Mouse (Mus musculus) adrenal gland (tissue): ENCODE measurements around the gene Dpp7.

Experiments
- intact Hi-C: fragments of 180-260 bp; cut with DNase I; formaldehyde crosslinking; loops from one replicate; pipeline ENCODE4 v1.15.1; 2025
- long read RNA-seq, 2 experiments: library from polyadenylated mRNA; unstranded; transcript quantifications; one replicate each; pipeline ENCODE4 v2.0.0; 2020; ENCODE audit warnings: borderline replicate concordance in 1 of 2; ENCODE audit not compliant: insufficient replicate concordance in 1 of 2

The Dpp7 gene
- long read RNA-seq, experiment 1, transcript Dpp7-201 (13 exons, 1,682 nt): major isoform, 30 of 36 reads
- long read RNA-seq, experiment 1, partial matches to known transcripts: 2 of 36 reads
- long read RNA-seq, experiment 1, other reads (novel, unspliced or antisense): 4 of 36 reads
- long read RNA-seq, experiment 2, transcript Dpp7-201 (13 exons, 1,682 nt): major isoform, 17 of 22 reads
- long read RNA-seq, experiment 2, partial matches to known transcripts: 3 of 22 reads
- long read RNA-seq, experiment 2, other reads (novel, unspliced or antisense): 2 of 22 reads

- intact Hi-C loops: no loop called here
These were observed at the start of gene Dpp7 for GRCm38 (mm10) chr2:25356208-25357079. TSS of gene Dpp7 (minus strand) at chr2:25356359.

GRCm38 (mm10) chr2:25403994-25404393, 47.8 kb upstream of the Dpp7 start:
- intact Hi-C loops: no loop called here

- intact Hi-C loops: no loop called here
These were observed 46.9 kb upstream of the Dpp7 start for GRCm38 (mm10) chr2:25402972-25403601.

- intact Hi-C loops: no loop called here
These were observed 46.3 kb upstream of the Dpp7 start for GRCm38 (mm10) chr2:25402377-25402971.

- intact Hi-C loops: no loop called here
These were observed 44.6 kb upstream of the Dpp7 start for GRCm38 (mm10) chr2:25400764-25401163.

- intact Hi-C loops: no loop called here
These were observed 44.1 kb upstream of the Dpp7 start for GRCm38 (mm10) chr2:25400291-25400690.

- intact Hi-C loops: no loop called here
These were observed 42.9 kb upstream of the Dpp7 start, which contains the start of gene Npdc1 for GRCm38 (mm10) chr2:25399051-25399450. TSS of gene Npdc1 (plus strand) at chr2:25399351.

GRCm38 (mm10) chr2:25398065-25398464, 41.9 kb upstream of the Dpp7 start:
- intact Hi-C loops: no loop called here

GRCm38 (mm10) chr2:25397010-25397409, 40.9 kb upstream of the Dpp7 start:
- intact Hi-C loops: no loop called here

- intact Hi-C loops: no loop called here
These were observed 40.4 kb upstream of the Dpp7 start for GRCm38 (mm10) chr2:25396597-25396983.

GRCm38 (mm10) chr2:25395721-25396596, 39.8 kb upstream of the Dpp7 start, which contains the start of gene Entpd2:
TSS of gene Entpd2 (plus strand) at chr2:25395874.
- intact Hi-C loops: no loop called here

- intact Hi-C loops: no loop called here
These were observed 38.4 kb upstream of the Dpp7 start for GRCm38 (mm10) chr2:25394281-25395221.

- intact Hi-C loops: no loop called here
These were observed 35.1 kb upstream of the Dpp7 start for GRCm38 (mm10) chr2:25391266-25391665.

- intact Hi-C loops: no loop called here
These were observed 28.3 kb upstream of the Dpp7 start for GRCm38 (mm10) chr2:25384492-25384891.

- intact Hi-C loops: no loop called here
These were observed 20.4 kb upstream of the Dpp7 start for GRCm38 (mm10) chr2:25376589-25376988.

- intact Hi-C loops: no loop called here
These were observed 17.3 kb upstream of the Dpp7 start for GRCm38 (mm10) chr2:25373431-25373830.

GRCm38 (mm10) chr2:25372644-25373391, 16.7 kb upstream of the Dpp7 start:
- intact Hi-C loops: no loop called here

GRCm38 (mm10) chr2:25371764-25372643, 15.8 kb upstream of the Dpp7 start, which contains the start of gene Sapcd2:
TSS of gene Sapcd2 (plus strand) at chr2:25372321.
- intact Hi-C loops: no loop called here
